Mouse (Mus musculus) heart, embryonic 12.5 days (tissue): ENCODE results near the gene Atad5. TPM values are rescaled to one million over a fixed set of nuclear protein-coding genes. Genes with fewer than 3 reads are reported as not detected.

Experiments used
- ATAC-seq: fragments of 200-750 bp; cut with Nextera tagmentation; 2 replicates; pipeline ENCODE4 v1.8.0; 2017; ENCODE audit warnings: moderate TSS enrichment, moderate library complexity; ENCODE audit not compliant: insufficient number of reproducible peaks, low FRiP score
- H3K27ac ChIP-seq: fragments of 300-500 bp; sonication (generic); 2 replicates; pipeline ENCODE4 v1.5.1; 2016; ENCODE audit warnings: mild to moderate bottlenecking, moderate library complexity; ENCODE audit not compliant: poor library complexity, severe bottlenecking
- H3K27me3 ChIP-seq: fragments of 300-500 bp; sonication (generic); replicated peaks from 2 replicates; pipeline ENCODE4 v1.6.1; 2016; ENCODE audit warnings: mild to moderate bottlenecking, moderate library complexity
- H3K36me3 ChIP-seq: fragments of 300-500 bp; sonication (generic); 2 replicates; pipeline ENCODE4 v1.6.1; 2016; ENCODE audit warnings: mild to moderate bottlenecking, moderate library complexity
- H3K4me1 ChIP-seq: fragments of 300-500 bp; sonication (generic); replicated peaks from 2 replicates; pipeline ENCODE4 v1.6.1; 2016; ENCODE audit warnings: mild to moderate bottlenecking
- H3K4me2 ChIP-seq: fragments of 300-500 bp; sonication (generic); 2 replicates; pipeline ENCODE4 v1.6.1; 2016; ENCODE audit warnings: mild to moderate bottlenecking, moderate library complexity
- H3K4me3 ChIP-seq: fragments of 300-500 bp; sonication (generic); 2 replicates; pipeline ENCODE4 v1.5.1; 2016; ENCODE audit warnings: mild to moderate bottlenecking
- H3K9ac ChIP-seq: fragments of 300-500 bp; sonication (generic); 2 replicates; pipeline ENCODE4 v1.6.1; 2016; ENCODE audit warnings: mild to moderate bottlenecking, moderate library complexity
- H3K9me3 ChIP-seq: fragments of 300-500 bp; sonication (generic); replicated peaks from 2 replicates; pipeline ENCODE4 v1.6.1; 2016; ENCODE audit warnings: mild to moderate bottlenecking, moderate library complexity
- WGBS: fragments of 180-500 bp; shearing (Covaris S2); methylation state at CpG from one replicate; pipeline ENCODE4 v1.1.7; 2016; 5-methylcytosine and 5-hydroxymethylcytosine counted together
- polyA plus RNA-seq: library from polyadenylated mRNA; unstranded; fragments of >200 nt; fragmentation: Nextera tagmentation; extraction: Ambion mirVana; gene quantifications from 2 replicates; pipeline ENCODE4 v1.2.1, GENCODE M21; 2016

The Atad5 gene
- polyA plus RNA-seq, 1 experiment from 2014 or later, result 6.9 TPM

DNA sequence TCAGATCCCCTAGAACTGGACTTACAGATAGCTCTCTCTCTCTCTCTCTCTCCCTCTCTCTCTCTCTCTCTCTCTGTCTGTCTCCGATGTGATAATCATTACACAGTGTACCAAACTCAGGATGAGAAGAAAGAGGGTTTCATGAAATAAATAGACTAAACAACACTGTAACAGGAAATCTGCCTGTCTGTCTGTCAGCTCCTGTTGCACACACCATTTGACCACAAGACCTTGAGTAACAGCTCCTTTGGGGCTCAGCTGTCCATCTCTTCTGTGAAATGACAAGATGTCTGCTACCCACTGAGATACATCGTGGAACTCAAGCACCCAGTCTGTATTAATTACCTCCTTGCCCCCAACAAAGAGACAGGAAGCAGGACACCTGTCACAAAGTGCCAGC is 62.3 kb downstream of the Atad5 start:
- no peaks in the 10 kb centered on the region for H3K36me3 ChIP-seq
- no peaks in the 10 kb centered on the region for H3K9me3 ChIP-seq
- peaks cover 6% of the 10 kb centered on the region for H3K4me1 ChIP-seq
- no peak for ATAC-seq
- no peak overlapping the region for H3K4me3 ChIP-seq
- no peak overlapping the region for H3K9ac ChIP-seq
- WGBS, result 64% methylated on average over 2 of the region's 2 CpGs
- H3K27me3 ChIP-seq, result peaks cover 55% of the 10 kb centered on the region
- H3K4me2 ChIP-seq, result no peak overlapping the region
- H3K27ac ChIP-seq, result no peak overlapping the region

DNA sequence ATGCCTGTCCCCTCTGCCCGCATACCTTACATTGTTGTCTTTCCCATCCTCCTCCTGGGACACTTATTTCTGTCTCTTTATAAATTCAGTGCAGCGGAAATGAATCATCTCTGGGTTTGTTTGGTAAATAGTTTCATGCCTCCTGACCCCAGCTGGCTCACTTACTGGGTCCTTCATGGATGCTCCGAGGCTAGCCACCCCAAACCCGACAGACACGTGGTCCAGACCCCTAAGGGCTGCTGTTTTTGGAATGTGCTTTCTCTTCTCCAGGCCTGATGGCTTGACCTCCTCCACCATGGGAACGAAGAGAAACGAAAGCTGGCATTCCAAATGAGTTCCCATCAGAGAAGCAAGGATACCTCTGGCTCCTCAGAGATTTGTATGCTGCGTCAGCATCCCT is 63.2 kb downstream of the Atad5 start:
- 74% methylated on average over 8 of the region's 8 CpGs for WGBS
- H3K27ac ChIP-seq, result no peak overlapping the region
- H3K9me3 ChIP-seq, result no peaks in the 10 kb centered on the region
- H3K9ac ChIP-seq, result no peak overlapping the region
- H3K4me2 ChIP-seq, result no peak overlapping the region
- no peak overlapping the region for H3K4me3 ChIP-seq
- peaks cover 6% of the 10 kb centered on the region for H3K4me1 ChIP-seq
- no peaks in the 10 kb centered on the region for H3K36me3 ChIP-seq
- H3K27me3 ChIP-seq, result peaks cover 64% of the 10 kb centered on the region
- ATAC-seq, result no peak

DNA sequence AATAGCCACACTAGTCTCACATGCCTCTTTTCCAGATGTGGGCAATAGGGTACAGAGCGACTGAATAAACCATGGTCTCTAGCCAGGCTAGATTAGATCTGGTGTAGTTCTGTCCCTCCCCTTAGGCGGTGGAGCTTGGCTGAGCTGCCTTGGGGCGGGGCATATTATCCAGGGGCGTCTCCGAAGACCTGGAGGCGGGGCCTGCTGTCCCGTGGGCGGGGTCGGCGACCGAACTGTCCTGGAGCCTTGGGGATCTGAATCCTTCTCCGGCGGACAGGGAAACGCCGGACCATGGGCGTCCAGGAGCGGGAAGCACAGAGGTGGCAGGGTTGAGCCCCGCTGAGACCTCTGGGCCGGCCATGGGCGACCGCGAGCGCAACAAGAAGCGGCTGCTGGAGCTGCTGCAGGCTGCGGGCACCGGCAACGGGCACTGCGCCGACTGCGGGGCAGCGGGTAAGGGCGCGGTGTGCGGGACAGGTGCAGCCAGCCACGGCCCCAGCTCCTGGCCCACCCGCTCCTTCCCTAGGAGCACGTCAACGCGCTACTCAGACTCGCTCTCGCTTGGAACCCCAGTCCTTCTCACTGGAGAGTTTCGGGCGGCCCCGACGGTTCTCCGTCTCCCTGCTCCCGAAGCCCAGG is 64.8 kb downstream of the Atad5 start, which contains the start of gene Adap2:
Adap2 (plus strand) TSS at position 249 of the 639 bp plus-strand sequence.
- peak within 1 kb of the TSS; percentile 97 for H3K4me2 ChIP-seq
- H3K9ac ChIP-seq, result peak within 1 kb of the TSS; percentile 75
- H3K36me3 ChIP-seq, result no peaks in the 10 kb centered on the region
- H3K4me3 ChIP-seq, result peak within 1 kb of the TSS; percentile 68
- no peaks in the 10 kb centered on the region for H3K9me3 ChIP-seq
- H3K27me3 ChIP-seq, result peaks cover 71% of the 10 kb centered on the region
- H3K4me1 ChIP-seq, result peaks cover 6% of the 10 kb centered on the region
- no peak within 1 kb of the TSS for H3K27ac ChIP-seq
- ATAC-seq, result peak; percentile 93
- WGBS, result 3% methylated on average over 47 of the region's 47 CpGs

DNA sequence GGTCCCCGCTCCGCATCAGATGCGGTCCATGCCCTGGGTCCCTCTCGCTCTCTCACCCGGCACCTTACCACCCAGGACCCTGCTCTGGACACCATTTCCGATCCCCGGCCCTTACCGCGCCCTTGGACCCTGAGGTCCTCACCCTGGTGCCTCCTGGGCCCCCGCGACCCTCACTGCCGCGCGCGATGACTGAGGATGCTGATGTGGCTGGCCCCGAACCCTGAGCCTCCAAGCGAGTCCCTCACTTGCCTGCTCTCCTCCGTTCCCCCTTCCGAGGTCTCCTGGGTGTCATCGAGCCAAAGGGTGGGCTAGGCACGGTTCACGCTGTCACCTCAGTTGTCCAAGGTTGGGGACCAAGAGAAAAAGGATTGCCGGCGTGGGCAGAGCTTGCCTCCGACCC is 65.3 kb downstream of the Atad5 start:
- H3K27ac ChIP-seq, result no peak overlapping the region
- no peak for ATAC-seq
- H3K4me1 ChIP-seq, result peaks cover 6% of the 10 kb centered on the region
- no peaks in the 10 kb centered on the region for H3K9me3 ChIP-seq
- peaks cover 74% of the 10 kb centered on the region for H3K27me3 ChIP-seq
- H3K9ac ChIP-seq, result peak overlapping the region; percentile 75
- no peaks in the 10 kb centered on the region for H3K36me3 ChIP-seq
- WGBS, result 25% methylated on average over 25 of the region's 25 CpGs
- peak overlapping the region; percentile 68 for H3K4me3 ChIP-seq
- H3K4me2 ChIP-seq, result peak overlapping the region; percentile 97

DNA sequence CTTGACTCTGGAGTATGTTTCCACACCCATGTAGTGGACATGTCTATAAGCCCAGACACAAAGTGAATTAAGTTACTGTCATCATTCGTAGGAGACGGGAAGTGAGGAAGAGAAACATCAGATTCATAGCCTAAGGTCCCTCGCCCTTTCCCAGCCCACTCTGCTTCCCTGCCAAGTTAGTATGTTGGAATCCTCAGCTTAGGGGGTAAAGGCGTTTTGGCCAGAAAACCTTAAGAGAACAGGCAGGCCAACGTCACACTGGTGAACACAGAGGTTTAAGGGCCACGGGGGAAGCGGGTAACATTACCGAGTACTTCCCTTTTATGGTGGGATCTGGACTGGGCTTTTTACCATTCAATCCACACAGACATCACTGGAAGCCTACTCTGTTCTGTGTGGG is 66.3 kb downstream of the Atad5 start:
- no peak for ATAC-seq
- Histone ChIP-seq H3K4me1 (peaks cover 6% of the 10 kb centered on the region), H3K27me3 (peaks cover 74% of the 10 kb centered on the region), H3K9ac (no peak overlapping the region), H3K9me3 (no peaks in the 10 kb centered on the region), H3K27ac (no peak overlapping the region), H3K4me3 (no peak overlapping the region), H3K4me2 (no peak overlapping the region), H3K36me3 (no peaks in the 10 kb centered on the region)
- WGBS, result 83% methylated on average over 8 of the region's 8 CpGs

DNA sequence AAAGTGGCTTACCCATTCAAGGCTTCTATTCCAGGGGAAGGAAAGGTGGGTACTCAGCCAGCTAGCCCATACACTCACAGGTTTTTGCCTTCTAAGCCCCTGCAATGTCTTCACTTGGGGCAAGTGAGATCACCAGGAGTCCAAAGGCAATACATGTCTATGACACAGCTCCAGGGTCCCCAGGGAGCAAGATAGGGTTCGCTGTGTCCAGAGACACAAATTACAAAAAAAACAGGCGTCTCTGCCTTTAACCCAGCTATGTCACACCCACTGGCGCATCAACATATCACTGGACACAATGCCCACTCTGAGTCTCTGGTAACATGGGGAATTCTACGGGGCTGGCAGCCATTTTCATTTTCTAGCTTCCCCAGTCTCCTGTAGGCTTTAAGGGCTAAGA is 66.8 kb downstream of the Atad5 start:
- WGBS, result 79% methylated on average over 4 of the region's 4 CpGs
- Histone ChIP-seq H3K27ac (no peak overlapping the region), H3K27me3 (peaks cover 74% of the 10 kb centered on the region)

DNA sequence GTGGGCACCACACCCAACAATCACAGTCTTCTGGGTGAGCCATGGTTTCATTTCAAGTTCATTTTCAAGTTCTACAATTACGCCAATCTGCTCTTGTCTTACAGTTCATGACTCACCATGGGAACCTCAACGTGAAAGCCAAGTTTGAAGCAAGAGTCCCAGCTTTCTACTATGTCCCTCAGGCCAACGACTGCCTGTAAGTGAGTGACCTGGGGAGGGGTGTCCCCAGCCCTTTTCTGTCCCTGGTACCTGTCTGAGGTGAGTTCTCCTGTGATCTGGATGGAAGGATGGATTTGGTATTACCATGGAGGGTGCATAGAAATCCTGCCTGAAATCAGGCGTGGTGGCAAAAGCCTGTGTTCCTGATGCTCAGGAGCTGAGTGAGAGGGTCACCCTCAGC is 67.6 kb downstream of the Atad5 start:
- H3K27ac ChIP-seq, result no peak overlapping the region
- 75% methylated on average over 4 of the region's 4 CpGs for WGBS
- H3K36me3 ChIP-seq, result no peaks in the 10 kb centered on the region
- peaks cover 66% of the 10 kb centered on the region for H3K27me3 ChIP-seq
- ATAC-seq, result no peak
- no peak overlapping the region for H3K4me3 ChIP-seq
- H3K4me1 ChIP-seq, result peaks cover 6% of the 10 kb centered on the region
- no peak overlapping the region for H3K9ac ChIP-seq
- H3K4me2 ChIP-seq, result no peak overlapping the region
- H3K9me3 ChIP-seq, result no peaks in the 10 kb centered on the region

More for the DNA sequence above, 66.8 kb downstream of the Atad5 start:
- no peak overlapping the region for H3K9ac ChIP-seq
- no peak for ATAC-seq
- no peaks in the 10 kb centered on the region for H3K36me3 ChIP-seq
- H3K4me2 ChIP-seq, result no peak overlapping the region
- no peak overlapping the region for H3K4me3 ChIP-seq
- no peaks in the 10 kb centered on the region for H3K9me3 ChIP-seq
- peaks cover 6% of the 10 kb centered on the region for H3K4me1 ChIP-seq

DNA sequence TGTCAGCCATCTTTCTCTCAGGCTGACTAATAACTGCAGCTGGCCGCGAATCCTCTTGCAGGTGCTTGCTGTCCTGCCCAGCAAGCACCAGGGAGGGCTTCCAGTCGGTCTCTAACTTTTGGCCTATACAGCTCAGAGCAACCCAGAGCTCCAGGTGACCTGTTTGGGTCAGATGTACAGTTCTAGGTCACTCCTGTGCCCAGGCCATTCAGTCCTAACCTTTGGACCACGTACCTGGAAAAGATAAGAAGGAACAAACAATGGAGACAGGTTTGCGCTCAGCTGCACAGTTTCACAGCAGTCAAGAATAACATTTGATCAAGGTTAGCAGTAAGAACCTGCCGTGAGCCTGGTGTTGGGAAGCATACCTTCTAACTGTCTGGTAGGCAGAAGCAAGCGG is 69.8 kb downstream of the Atad5 start:
- Histone ChIP-seq H3K4me3 (no peak overlapping the region), H3K36me3 (no peaks in the 10 kb centered on the region), H3K4me1 (peaks cover 5% of the 10 kb centered on the region), H3K27ac (no peak overlapping the region), H3K27me3 (peaks cover 44% of the 10 kb centered on the region), H3K4me2 (no peak overlapping the region), H3K9me3 (no peaks in the 10 kb centered on the region), H3K9ac (no peak overlapping the region)
- 73% methylated on average over 7 of the region's 7 CpGs for WGBS
- no peak for ATAC-seq

DNA sequence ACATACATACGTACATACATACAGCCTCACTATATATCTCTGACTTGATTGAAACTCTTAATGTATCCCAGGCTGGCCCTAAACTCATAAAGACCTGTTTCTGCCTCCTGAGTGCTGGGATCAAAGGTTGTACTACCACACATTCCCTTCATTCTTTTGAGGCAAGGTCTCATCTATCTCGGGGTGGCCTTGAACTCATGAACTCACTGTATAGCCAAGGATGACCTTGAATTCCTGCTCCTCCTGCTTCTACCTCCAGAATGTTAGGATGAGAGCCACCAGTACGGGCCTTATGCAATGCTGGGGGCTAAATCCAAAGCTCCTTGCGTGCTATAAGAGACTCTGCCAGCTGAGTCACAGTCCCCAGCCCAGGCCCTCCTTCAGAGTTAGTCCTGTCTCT is 71.8 kb downstream of the Atad5 start:
- WGBS, result 79% methylated on average over 4 of the region's 4 CpGs
- no peaks in the 10 kb centered on the region for H3K9me3 ChIP-seq

DNA sequence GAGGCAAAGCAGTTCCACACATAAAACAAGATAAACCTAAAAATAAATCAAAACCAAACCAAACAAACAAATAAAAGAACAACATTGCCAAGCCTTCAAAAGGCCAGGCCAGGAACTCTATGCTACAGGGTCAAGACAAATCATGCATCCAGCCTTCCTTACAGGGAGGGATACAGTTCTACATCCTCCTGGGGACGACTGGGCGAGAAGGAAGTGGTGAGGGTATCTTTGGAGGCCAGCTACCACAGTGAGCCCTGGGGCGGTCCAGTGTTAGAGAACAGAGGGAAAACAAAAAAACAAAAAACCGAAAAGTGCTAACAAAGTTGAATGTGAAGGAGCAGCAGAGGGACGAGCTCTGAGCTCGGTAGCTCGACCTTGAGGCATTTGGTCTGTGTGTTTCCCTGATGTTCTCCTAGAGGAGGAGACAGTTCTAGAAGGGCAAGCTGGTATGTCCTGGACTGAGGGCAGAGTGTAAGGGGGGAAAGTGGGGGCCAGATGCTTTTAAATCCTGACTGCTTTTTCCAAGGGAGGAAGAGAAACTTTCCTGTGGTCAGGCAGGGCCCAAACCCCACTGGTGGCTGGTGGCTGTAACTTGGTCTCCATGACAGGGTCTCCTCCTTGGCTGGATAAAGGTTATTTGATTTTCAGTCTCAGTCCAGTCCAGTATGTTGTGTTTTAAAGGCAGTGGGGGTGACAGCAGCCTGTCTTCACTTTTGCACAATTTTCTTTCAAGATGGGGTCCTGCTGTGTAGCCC is 74.3 kb downstream of the Atad5 start:
- no peaks in the 10 kb centered on the region for H3K36me3 ChIP-seq
- no peaks in the 10 kb centered on the region for H3K4me1 ChIP-seq
- no peak overlapping the region for H3K4me2 ChIP-seq
- 59% methylated on average over 7 of the region's 7 CpGs for WGBS
- H3K27ac ChIP-seq, result no peak overlapping the region
- no peak for ATAC-seq
- H3K4me3 ChIP-seq, result no peak overlapping the region
- no peak overlapping the region for H3K9ac ChIP-seq
- 0 out of 2 replicates have a peak, but pooled peaks cover 5% of the 10 kb centered on the region for H3K27me3 ChIP-seq
- H3K9me3 ChIP-seq, result no peaks in the 10 kb centered on the region

More for the DNA sequence above, 71.8 kb downstream of the Atad5 start:
- no peak for ATAC-seq
- Histone ChIP-seq H3K4me1 (no peaks in the 10 kb centered on the region), H3K4me3 (no peak overlapping the region), H3K9ac (no peak overlapping the region), H3K4me2 (no peak overlapping the region), H3K36me3 (no peaks in the 10 kb centered on the region), H3K27ac (no peak overlapping the region), H3K27me3 (peaks cover 24% of the 10 kb centered on the region)

DNA sequence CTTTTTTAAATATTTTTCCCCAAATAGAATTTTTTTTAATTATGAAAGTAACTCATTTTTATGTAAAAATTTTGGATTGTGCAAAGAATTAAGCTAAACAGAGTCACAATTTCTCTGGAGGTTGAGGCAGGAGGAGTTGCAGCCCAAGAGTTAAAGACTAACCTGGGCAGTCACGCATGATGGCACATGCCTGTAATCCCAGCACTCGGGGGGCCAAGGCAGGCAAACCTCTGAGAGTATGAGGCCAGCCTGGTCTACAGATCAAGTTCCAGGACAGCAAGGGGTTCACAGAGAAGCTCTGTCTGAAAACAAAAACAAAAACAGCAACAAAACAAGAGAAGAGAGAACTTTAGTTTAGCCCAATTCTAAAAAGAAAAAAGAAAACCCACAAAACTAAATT is 75.0 kb downstream of the Atad5 start:
- 0 out of 2 replicates have a peak, but pooled peaks cover under 1% of the 10 kb centered on the region for H3K27me3 ChIP-seq
- no peak for ATAC-seq
- H3K36me3 ChIP-seq, result no peaks in the 10 kb centered on the region
- H3K4me1 ChIP-seq, result no peaks in the 10 kb centered on the region
- H3K9me3 ChIP-seq, result no peaks in the 10 kb centered on the region
- no peak overlapping the region for H3K4me3 ChIP-seq
- 72% methylated on average over 2 of the region's 2 CpGs for WGBS
- H3K4me2 ChIP-seq, result no peak overlapping the region
- H3K27ac ChIP-seq, result no peak overlapping the region
- H3K9ac ChIP-seq, result no peak overlapping the region
